Mouse (Mus musculus) subcutaneous adipose tissue, adult 2 months (tissue): ENCODE data around the gene Klhdc7a. TPM values are rescaled to one million over a fixed set of nuclear protein-coding genes. Genes with fewer than 3 reads are reported as not detected.

ENCODE experiments used
- polyA plus RNA-seq: library from polyadenylated mRNA; depleted of rRNA; stranded (reverse); fragments of >200 nt; gene quantifications from 2 replicates; pipeline ENCODE4 v1.2.3, GENCODE M21; 2012; ENCODE audit warnings: low replicate concordance; rRNA removed

Gene Klhdc7a
- 32.9 and 78.9 TPM in 2 replicates for polyA plus RNA-seq

DNA sequence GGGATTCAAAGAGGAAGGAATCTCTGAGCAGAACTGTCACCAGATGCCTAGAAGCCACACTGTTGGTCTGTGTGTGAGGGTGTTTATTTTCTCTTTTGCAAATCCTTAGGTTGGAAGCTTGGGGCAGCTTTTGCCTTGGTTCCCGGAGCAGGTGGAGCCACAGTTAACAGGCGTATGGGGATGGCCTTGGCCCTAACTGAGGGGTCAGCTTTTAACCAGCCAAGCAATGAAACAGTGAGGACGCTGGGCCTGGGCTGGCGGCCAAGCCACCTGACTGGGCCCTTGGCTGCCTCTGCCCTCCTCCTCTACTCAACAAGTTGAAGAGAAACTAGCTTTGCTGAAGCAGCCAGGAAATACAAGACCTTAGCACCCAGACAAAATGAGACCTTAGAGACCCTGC is at the start of gene Klhdc7a:
Gene Klhdc7a, minus strand, starts transcription at position 105 of the 400 bp plus-strand sequence.

Other genes with a start within 250 kb of the Klhdc7a start
- gene Pax7, start 134.5 kb downstream of the Klhdc7a start, polyA plus RNA-seq: not detected in 2 replicates